In the genomic region with DNA sequence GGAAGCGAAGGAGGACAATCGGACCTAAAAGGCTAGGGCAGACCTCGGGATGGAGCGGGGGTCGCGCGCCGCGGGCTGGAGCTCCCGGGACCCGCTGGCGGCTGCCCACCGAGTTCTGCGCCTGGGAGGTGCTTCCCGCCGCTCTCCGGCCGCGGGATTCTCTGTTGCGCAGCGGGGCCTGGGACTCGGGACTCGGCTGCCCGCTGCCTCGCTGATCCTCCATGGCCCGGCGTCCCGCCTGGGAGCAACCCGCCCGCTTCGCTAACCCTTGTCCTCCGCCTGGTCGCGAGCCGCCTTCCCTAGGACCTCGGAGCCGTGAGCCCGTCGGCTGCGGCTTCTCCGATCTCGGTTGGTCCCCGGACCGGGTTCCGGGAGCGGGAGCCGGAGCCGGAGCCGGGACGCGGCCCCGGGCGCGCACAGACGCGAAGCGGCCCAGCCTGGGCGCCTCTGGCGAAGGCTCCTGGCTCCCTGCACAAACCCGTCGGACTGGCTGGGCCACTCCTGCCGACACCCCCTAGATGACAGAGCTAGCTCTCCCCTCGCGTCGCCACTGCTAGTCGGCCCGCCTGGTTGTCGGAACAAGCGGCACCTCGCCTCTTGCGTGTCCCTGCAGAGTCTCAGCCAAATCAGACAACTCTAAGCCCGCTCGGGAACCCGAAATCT, we compare ENCODE assay signal across 8 mouse cellular contexts. TPM values are rescaled to one million over a fixed set of nuclear protein-coding genes. Genes with fewer than 3 reads are reported as not detected.
DNase-seq lines count a peak whose midpoint lies in the region; ATAC-seq and TF ChIP-seq lines count a peak whose summit lies in the region.

No protein-coding gene starts in this region.

- H3K9ac ChIP-seq in heart, embryonic 16.5 days (ENCODE audit: low read length): peak overlapping the region; percentile 61
- peak overlapping the region; percentile 83 for H3K9ac ChIP-seq in limb, embryonic 12.5 days (replicated peaks)

- 0 out of 2 replicates have a peak, but pooled peaks have one; percentile 35 for ATAC-seq in heart, embryonic 16.5 days (replicated peaks; ENCODE audit: extremely low read depth, insufficient read depth, low FRiP score)
- ATAC-seq in limb, embryonic 12.5 days (ENCODE audit: insufficient number of reproducible peaks, insufficient read depth, low FRiP score, low TSS enrichment, low read depth): peak; percentile 18; the same call in 1 of the 2 replicates

- peak overlapping the region; percentile 2 for H3ac ChIP-seq in myocyte (ENCODE audit: control insufficient read depth, insufficient read length)

- H3K4me1 ChIP-seq in kidney, adult 2 months (ENCODE audit: control insufficient read depth, insufficient read depth, low read length): no peaks in the 10 kb centered on the region
- H3K4me1 ChIP-seq in bone marrow macrophage, adult 2 months (ENCODE audit: control insufficient read depth, insufficient read depth, low read length): no peaks in the 10 kb centered on the region
- peaks cover 22% of the 10 kb centered on the region for H3K4me1 ChIP-seq in heart, embryonic 16.5 days (ENCODE audit: control insufficient read depth, insufficient read depth, low read length)
- peaks cover 45% of the 10 kb centered on the region for H3K4me1 ChIP-seq in limb, embryonic 12.5 days (replicated peaks)

- no peak for TF ChIP-seq CTCF in kidney, adult 2 months (conservative IDR thresholded peaks at IDR 0.05; ENCODE audit: insufficient read depth, insufficient read length, low read depth, low read length)
- TF ChIP-seq CTCF in bone marrow macrophage, adult 2 months (IDR thresholded peaks at IDR 0.05; ENCODE audit: low read depth, low read length): no peak

- TF ChIP-seq POLR2A in kidney, adult 2 months (IDR thresholded peaks at IDR 0.05; ENCODE audit: low read depth, low read length): no peak
- no peak for TF ChIP-seq POLR2A in bone marrow macrophage, adult 2 months (IDR thresholded peaks at IDR 0.05; ENCODE audit: borderline replicate concordance, low read depth, low read length)
- peak; percentile 35 for TF ChIP-seq POLR2A in myocyte (IDR thresholded peaks at IDR 0.05; ENCODE audit: insufficient read length, low read depth)

- WGBS in kidney, adult 2 months: under 1% methylated on average over 72 of the region's 74 CpGs
- under 1% methylated on average over 65 of the region's 74 CpGs for WGBS in heart, embryonic 16.5 days
- under 1% methylated on average over 70 of the region's 74 CpGs for WGBS in limb, embryonic 12.5 days

- no peaks in the 10 kb centered on the region for H3K36me3 ChIP-seq in kidney, adult 2 months (ENCODE audit: control insufficient read depth, insufficient read depth, low read length)
- H3K36me3 ChIP-seq in heart, embryonic 16.5 days (ENCODE audit: control insufficient read depth, insufficient read depth): no peaks in the 10 kb centered on the region
- no peaks in the 10 kb centered on the region for H3K36me3 ChIP-seq in limb, embryonic 12.5 days
- H3K36me3 ChIP-seq in myocyte (ENCODE audit: control insufficient read depth, insufficient read depth): no peaks in the 10 kb centered on the region

- DNase-seq in kidney, adult 2 months: peak; percentile 34
- DNase-seq in kidney, adult 9 months: no peak
- DNase-seq in right cerebral cortex, adult 18-20 months: no peak
- no peak for DNase-seq in MN1 (ENCODE audit: low spot score)

- H3K4me3 ChIP-seq in kidney, adult 2 months (ENCODE audit: insufficient read depth, low read depth, low read length): peak overlapping the region; percentile 31
- H3K4me3 ChIP-seq in bone marrow macrophage, adult 2 months (ENCODE audit: insufficient read depth, low read length): peak overlapping the region; percentile 74
- peak overlapping the region; percentile 63 for H3K4me3 ChIP-seq in heart, embryonic 16.5 days (ENCODE audit: low read length)
- peak overlapping the region; percentile 56 for H3K4me3 ChIP-seq in limb, embryonic 12.5 days (replicated peaks)
- H3K4me3 ChIP-seq in myocyte: peak overlapping the region; percentile 28

- H3K4me2 ChIP-seq in heart, embryonic 16.5 days (ENCODE audit: low read depth, low read length): peak overlapping the region; percentile 87
- peak overlapping the region; percentile 77 for H3K4me2 ChIP-seq in limb, embryonic 12.5 days
- H3K4me2 ChIP-seq in myocyte (ENCODE audit: low read depth): peak overlapping the region; percentile 76

- peak overlapping the region; percentile 48 for H3K27ac ChIP-seq in kidney, adult 2 months (ENCODE audit: insufficient read depth, low read depth, low read length)
- no peak overlapping the region for H3K27ac ChIP-seq in bone marrow macrophage, adult 2 months (ENCODE audit: insufficient read depth, low read depth, low read length)
- H3K27ac ChIP-seq in heart, embryonic 16.5 days (ENCODE audit: low read length): no peak overlapping the region
- H3K27ac ChIP-seq in limb, embryonic 12.5 days: peak overlapping the region; percentile 90

- no peaks in the 10 kb centered on the region for H3K9me3 ChIP-seq in heart, embryonic 16.5 days (replicated peaks; ENCODE audit: control insufficient read depth, low read length)
- no peaks in the 10 kb centered on the region for H3K9me3 ChIP-seq in limb, embryonic 12.5 days

- no peaks in the 10 kb centered on the region for H3K79me2 ChIP-seq in myocyte (ENCODE audit: control insufficient read depth, insufficient read depth)

- peaks cover 14% of the 10 kb centered on the region; the same call in 1 of the 2 replicates for H3K27me3 ChIP-seq in kidney, adult 2 months (replicated peaks; ENCODE audit: control insufficient read depth, insufficient read depth, low read length)
- H3K27me3 ChIP-seq in heart, embryonic 16.5 days (ENCODE audit: control insufficient read depth, insufficient read depth, low read length): peaks cover 72% of the 10 kb centered on the region
- peaks cover 83% of the 10 kb centered on the region for H3K27me3 ChIP-seq in limb, embryonic 12.5 days
- peaks cover 60% of the 10 kb centered on the region for H3K27me3 ChIP-seq in myocyte (ENCODE audit: control insufficient read depth, insufficient read depth, insufficient read length)

TF ChIP-seq in myocyte, 11 proteins besides CTCF, POLR2A, EP300 and RAD21:
- TF ChIP-seq TCF3 (IDR thresholded peaks at IDR 0.05; ENCODE audit: insufficient read length, low read depth) (no peak), TCF12 (IDR thresholded peaks at IDR 0.05; ENCODE audit: insufficient read depth, poor library complexity, severe bottlenecking) (no peak), CEBPB (IDR thresholded peaks at IDR 0.05; ENCODE audit: insufficient read depth, poor library complexity, severe bottlenecking) (no peak), MAX (IDR thresholded peaks at IDR 0.05; ENCODE audit: low read depth) (no peak), REST (IDR thresholded peaks at IDR 0.05; ENCODE audit: insufficient read depth, insufficient read length) (no peak), SRF (IDR thresholded peaks at IDR 0.05; ENCODE audit: control insufficient read depth, insufficient read length, low read depth) (no peak), MYOG (IDR thresholded peaks at IDR 0.05; ENCODE audit: control insufficient read depth in 1 of 3, insufficient read depth in 1 of 3, insufficient read length in 2 of 3, low read depth in 2 of 3) (no peak), MYOD1 (IDR thresholded peaks at IDR 0.05; ENCODE audit: control insufficient read depth in 1 of 3, insufficient read length in 2 of 3, low read depth in 2 of 3) (no peak), USF1 (IDR thresholded peaks at IDR 0.05; ENCODE audit: low read depth) (no peak), POLR2AphosphoS2 (IDR thresholded peaks at IDR 0.05; ENCODE audit: insufficient read length, low read depth) (no peak), E2F4 (IDR thresholded peaks at IDR 0.05; ENCODE audit: insufficient read depth) (no peak)

RNA-seq across cellular contexts. Expression of a gene that starts 6.9 kb away (rescaled TPM):
- 4.3 and 5.2 TPM in 2 replicates for polyA plus RNA-seq in kidney, adult 2 months (2012; rRNA removed)
- 0.28 TPM in 1 of 2 replicates, not detected in the other for polyA plus RNA-seq in bone marrow macrophage, adult 2 months (2012; ENCODE audit: insufficient read depth, insufficient read length, missing spikeins)
- polyA plus RNA-seq in heart, embryonic 16.5 days (2015; fragmentation: Nextera tagmentation; extraction: Ambion mirVana): 0.05 and 0.07 TPM in 2 replicates
- 10.1 and 11.3 TPM in 2 replicates for polyA plus RNA-seq in limb, embryonic 12.5 days (2016; fragmentation: Nextera tagmentation; extraction: Ambion mirVana)
- 0.36 TPM for polyA plus RNA-seq in myocyte (2012; fragmentation: generic; extraction: Trizol)

Comparison
In these comparisons a context has a peak if more than half of its experiments do, and no peak if none do; other contexts are left out.
1. H3K27ac ChIP-seq: peak in kidney, adult 2 months (single experiment) and limb, embryonic 12.5 days (single experiment); none in bone marrow macrophage, adult 2 months (single experiment) and heart, embryonic 16.5 days (single experiment).
2. Peak in every context shown above with its lines, with median percentiles within 50 percentile points of each other: H3K4me3 ChIP-seq and H3K4me2 ChIP-seq.